Mouse (Mus musculus): ENCODE data around the gene Cfap45. TPM values are rescaled to one million over a fixed set of nuclear protein-coding genes. Genes with fewer than 3 reads are reported as not detected.

Gene Cfap45
- polyA plus RNA-seq, 1 experiment from 2014 or later, result 1.3 TPM

- no peak overlapping the region for H3K9ac ChIP-seq (ENCODE audit: low read length)
- DNase-seq (ENCODE audit: low spot score) (no peak), ATAC-seq (ENCODE audit: insufficient number of reproducible peaks, low FRiP score, low TSS enrichment, low read depth) (no peak)
- WGBS, result 93% methylated on average over 10 of the region's 10 CpGs
- H3K9me3 ChIP-seq (ENCODE audit: control insufficient read depth, low read length), result no peaks in the 10 kb centered on the region
- H3K27me3 ChIP-seq (ENCODE audit: control insufficient read depth, insufficient read depth, low read length), result no peaks in the 10 kb centered on the region
- H3K4me1 ChIP-seq (ENCODE audit: control insufficient read depth, insufficient read depth, low read length), result peaks cover 19% of the 10 kb centered on the region
- no peak overlapping the region for H3K27ac ChIP-seq (replicated peaks; ENCODE audit: low read depth, low read length)
- H3K4me3 ChIP-seq (ENCODE audit: low read depth, low read length), result no peak overlapping the region
- no peak overlapping the region for H3K4me2 ChIP-seq (ENCODE audit: low read depth, severe bottlenecking)
- no peaks in the 10 kb centered on the region for H3K36me3 ChIP-seq (ENCODE audit: control insufficient read depth, insufficient read depth, low read length)
Measured at GRCm38 (mm10) chr1:172527431-172527830, 6.8 kb downstream of the Cfap45 start.

- H3K9me3 ChIP-seq (ENCODE audit: control insufficient read depth, low read length), result no peaks in the 10 kb centered on the region
- WGBS, result 7% methylated on average over 7 of the region's 7 CpGs
- no peaks in the 10 kb centered on the region for H3K36me3 ChIP-seq (ENCODE audit: control insufficient read depth, insufficient read depth, low read length)
- no peak overlapping the region for H3K9ac ChIP-seq (ENCODE audit: low read length)
- DNase-seq (ENCODE audit: low spot score) (peak; percentile 94), ATAC-seq (ENCODE audit: insufficient number of reproducible peaks, low FRiP score, low TSS enrichment, low read depth) (peak; percentile 52; the same call in 1 of the 2 replicates)
- no peak overlapping the region for H3K27ac ChIP-seq (replicated peaks; ENCODE audit: low read depth, low read length)
- H3K4me3 ChIP-seq (ENCODE audit: low read depth, low read length), result no peak overlapping the region
- H3K4me1 ChIP-seq (ENCODE audit: control insufficient read depth, insufficient read depth, low read length), result peaks cover 19% of the 10 kb centered on the region
- no peaks in the 10 kb centered on the region for H3K27me3 ChIP-seq (ENCODE audit: control insufficient read depth, insufficient read depth, low read length)
- no peak overlapping the region for H3K4me2 ChIP-seq (ENCODE audit: low read depth, severe bottlenecking)
Measured at GRCm38 (mm10) chr1:172528701-172529100, 8.1 kb downstream of the Cfap45 start.

DNA sequence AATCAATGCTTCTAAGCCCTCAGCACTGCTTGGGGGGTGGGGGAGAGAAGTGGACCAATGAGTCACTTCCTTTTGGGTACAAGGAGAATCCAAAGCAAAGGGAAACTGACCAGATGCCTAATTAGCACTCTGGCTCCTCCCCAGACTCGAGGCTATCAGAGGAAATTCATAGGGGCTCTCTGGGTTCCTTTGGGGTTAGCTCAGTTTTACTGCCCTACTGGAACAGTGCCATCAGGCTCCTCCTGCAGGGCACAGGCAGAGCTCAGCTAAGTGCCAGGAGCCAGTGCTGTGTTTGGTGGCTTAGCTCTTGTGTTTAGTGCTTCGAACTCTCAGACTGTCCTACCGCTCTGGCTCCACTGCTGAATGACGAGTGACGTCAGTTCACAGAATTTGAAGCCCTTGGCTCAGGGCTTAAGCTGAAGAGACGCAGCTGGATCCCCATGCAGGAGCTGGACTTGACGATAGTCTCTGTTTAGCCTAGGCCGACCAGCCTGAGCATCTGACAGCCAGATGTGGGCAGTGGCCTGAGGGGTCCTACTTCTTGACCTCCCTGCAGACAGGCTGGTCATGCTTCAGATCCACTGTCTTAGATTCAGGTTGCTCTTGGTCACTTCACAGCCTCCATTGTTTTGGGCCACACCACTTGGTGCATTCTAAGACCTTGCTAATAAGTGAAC, 10.1 kb downstream of the Cfap45 start:
- Histone ChIP-seq H3K4me2 (ENCODE audit: low read depth, severe bottlenecking) (no peak overlapping the region; the same call in 1 of the 2 replicates), H3K4me1 (ENCODE audit: control insufficient read depth, insufficient read depth, low read length) (peaks cover 19% of the 10 kb centered on the region), H3K36me3 (ENCODE audit: control insufficient read depth, insufficient read depth, low read length) (no peaks in the 10 kb centered on the region), H3K9me3 (ENCODE audit: control insufficient read depth, low read length) (no peaks in the 10 kb centered on the region), H3K4me3 (ENCODE audit: low read depth, low read length) (no peak overlapping the region), H3K27ac (replicated peaks; ENCODE audit: low read depth, low read length) (no peak overlapping the region), H3K27me3 (ENCODE audit: control insufficient read depth, insufficient read depth, low read length) (no peaks in the 10 kb centered on the region), H3K9ac (ENCODE audit: low read length) (no peak overlapping the region)
- ATAC-seq (ENCODE audit: insufficient number of reproducible peaks, low FRiP score, low TSS enrichment, low read depth) (peak; percentile 42), DNase-seq (ENCODE audit: low spot score) (peak; percentile 60)
- WGBS, result 9% methylated on average over 8 of the region's 8 CpGs

- DNase-seq (ENCODE audit: low spot score) (peak; percentile 77), ATAC-seq (ENCODE audit: insufficient number of reproducible peaks, low FRiP score, low TSS enrichment, low read depth) (peak; percentile 44)
- H3K9me3 ChIP-seq (ENCODE audit: control insufficient read depth, low read length), result no peaks in the 10 kb centered on the region
- 2% methylated on average over 13 of the region's 13 CpGs for WGBS
- no peak overlapping the region for H3K9ac ChIP-seq (ENCODE audit: low read length)
- H3K4me1 ChIP-seq (ENCODE audit: control insufficient read depth, insufficient read depth, low read length), result peaks cover 19% of the 10 kb centered on the region
- no peaks in the 10 kb centered on the region for H3K27me3 ChIP-seq (ENCODE audit: control insufficient read depth, insufficient read depth, low read length)
- no peaks in the 10 kb centered on the region for H3K36me3 ChIP-seq (ENCODE audit: control insufficient read depth, insufficient read depth, low read length)
- H3K4me3 ChIP-seq (ENCODE audit: low read depth, low read length), result peak overlapping the region; percentile 14; the same call in 1 of the 2 replicates
- no peak overlapping the region for H3K27ac ChIP-seq (replicated peaks; ENCODE audit: low read depth, low read length)
- H3K4me2 ChIP-seq (ENCODE audit: low read depth, severe bottlenecking), result peak overlapping the region; percentile 43
Measured at GRCm38 (mm10) chr1:172532551-172532950, 11.9 kb downstream of the Cfap45 start.

GRCm38 (mm10) chr1:172535116-172535515, 14.5 kb downstream of the Cfap45 start:
- H3K9ac ChIP-seq (ENCODE audit: low read length), result no peak overlapping the region
- H3K27me3 ChIP-seq (ENCODE audit: control insufficient read depth, insufficient read depth, low read length), result no peaks in the 10 kb centered on the region
- no peak overlapping the region for H3K4me2 ChIP-seq (ENCODE audit: low read depth, severe bottlenecking)
- peaks cover 19% of the 10 kb centered on the region for H3K4me1 ChIP-seq (ENCODE audit: control insufficient read depth, insufficient read depth, low read length)
- H3K4me3 ChIP-seq (ENCODE audit: low read depth, low read length), result no peak overlapping the region
- 87% methylated on average over 16 of the region's 16 CpGs for WGBS
- H3K36me3 ChIP-seq (ENCODE audit: control insufficient read depth, insufficient read depth, low read length), result no peaks in the 10 kb centered on the region
- no peaks in the 10 kb centered on the region for H3K9me3 ChIP-seq (ENCODE audit: control insufficient read depth, low read length)
- H3K27ac ChIP-seq (replicated peaks; ENCODE audit: low read depth, low read length), result no peak overlapping the region
- ATAC-seq (ENCODE audit: insufficient number of reproducible peaks, low FRiP score, low TSS enrichment, low read depth) (no peak), DNase-seq (ENCODE audit: low spot score) (no peak)

GRCm38 (mm10) chr1:172539827-172540226, 19.2 kb downstream of the Cfap45 start:
- H3K36me3 ChIP-seq (ENCODE audit: control insufficient read depth, insufficient read depth, low read length), result no peaks in the 10 kb centered on the region
- no peak for DNase-seq (ENCODE audit: low spot score)
- 57% methylated on average over 6 of the region's 6 CpGs for WGBS
- no peaks in the 10 kb centered on the region for H3K4me1 ChIP-seq (ENCODE audit: control insufficient read depth, insufficient read depth, low read length)
- no peak overlapping the region for H3K27ac ChIP-seq (replicated peaks; ENCODE audit: low read depth, low read length)
- no peak for ATAC-seq (ENCODE audit: insufficient number of reproducible peaks, low FRiP score, low TSS enrichment, low read depth)
- no peaks in the 10 kb centered on the region for H3K27me3 ChIP-seq (ENCODE audit: control insufficient read depth, insufficient read depth, low read length)
- H3K4me3 ChIP-seq (ENCODE audit: low read depth, low read length), result no peak overlapping the region
- no peaks in the 10 kb centered on the region for H3K9me3 ChIP-seq (ENCODE audit: control insufficient read depth, low read length)
- no peak overlapping the region for H3K9ac ChIP-seq (ENCODE audit: low read length)
- H3K4me2 ChIP-seq (ENCODE audit: low read depth, severe bottlenecking), result no peak overlapping the region

- WGBS, result 62% methylated on average over 11 of the region's 11 CpGs
Measured at GRCm38 (mm10) chr1:172540283-172540820, 19.8 kb downstream of the Cfap45 start.

GRCm38 (mm10) chr1:172546062-172546461, 25.5 kb downstream of the Cfap45 start:
- ATAC-seq (ENCODE audit: insufficient number of reproducible peaks, low FRiP score, low TSS enrichment, low read depth) (no peak), DNase-seq (ENCODE audit: low spot score) (no peak)
- WGBS, result 91% methylated on average over 4 of the region's 4 CpGs
- Histone ChIP-seq H3K36me3 (ENCODE audit: control insufficient read depth, insufficient read depth, low read length) (no peaks in the 10 kb centered on the region), H3K4me2 (ENCODE audit: low read depth, severe bottlenecking) (no peak overlapping the region), H3K9ac (ENCODE audit: low read length) (no peak overlapping the region), H3K27ac (replicated peaks; ENCODE audit: low read depth, low read length) (no peak overlapping the region), H3K4me3 (ENCODE audit: low read depth, low read length) (no peak overlapping the region), H3K9me3 (ENCODE audit: control insufficient read depth, low read length) (no peaks in the 10 kb centered on the region), H3K27me3 (ENCODE audit: control insufficient read depth, insufficient read depth, low read length) (no peaks in the 10 kb centered on the region), H3K4me1 (ENCODE audit: control insufficient read depth, insufficient read depth, low read length) (peaks cover 17% of the 10 kb centered on the region)

More at GRCm38 (mm10) chr1:172540283-172540820, 19.8 kb downstream of the Cfap45 start:
- Histone ChIP-seq H3K36me3 (ENCODE audit: control insufficient read depth, insufficient read depth, low read length) (no peaks in the 10 kb centered on the region), H3K27me3 (ENCODE audit: control insufficient read depth, insufficient read depth, low read length) (no peaks in the 10 kb centered on the region), H3K9ac (ENCODE audit: low read length) (no peak overlapping the region), H3K4me3 (ENCODE audit: low read depth, low read length) (no peak overlapping the region), H3K4me2 (ENCODE audit: low read depth, severe bottlenecking) (no peak overlapping the region), H3K4me1 (ENCODE audit: control insufficient read depth, insufficient read depth, low read length) (no peaks in the 10 kb centered on the region), H3K9me3 (ENCODE audit: control insufficient read depth, low read length) (no peaks in the 10 kb centered on the region), H3K27ac (replicated peaks; ENCODE audit: low read depth, low read length) (no peak overlapping the region)
- DNase-seq (ENCODE audit: low spot score), result no peak
- ATAC-seq (ENCODE audit: insufficient number of reproducible peaks, low FRiP score, low TSS enrichment, low read depth), result no peak

Data from limb, embryonic 11.5 days (tissue).